Mouse (Mus musculus) granulocyte monocyte progenitor cell, adult 5-6 weeks (primary cell): Measurements from ENCODE around the gene Kif1c. TPM values are rescaled to one million over a fixed set of nuclear protein-coding genes. Genes with fewer than 3 reads are reported as not detected.
A peak's percentile ranks its signal among the peaks of the same experiment; 100 is the strongest.

ENCODE experiments used
- ATAC-seq: replicated peaks from 2 replicates; pipeline ENCODE4 v1.8.0; 2016; ENCODE audit warnings: mild to moderate bottlenecking, moderate TSS enrichment, inconsistent platforms; ENCODE audit not compliant: poor library complexity, severe bottlenecking
- total RNA-seq, 2 experiments: library from RNA; stranded (forward) in 1 of 2; stranded (reverse) in 1 of 2; fragments of 200-712, 200-1000 nt in 1 of 2; fragments of >200 nt in 1 of 2; fragmentation: Nextera tagmentation in 1 of 2; gene quantifications; 2 replicates each; pipeline ENCODE4 v1.2.3; 2014 to 2017

Gene Kif1c
- total RNA-seq, 2 experiments from 2014 or later, result 5.7 to 8.3 TPM

GRCm38 (mm10) chr11:70666687-70667086 lies 33.7 kb upstream of the Kif1c start:
- ATAC-seq, result no peak

GRCm38 (mm10) chr11:70667271-70668150 lies 32.8 kb upstream of the Kif1c start:
- peak; percentile 29 for ATAC-seq

DNA sequence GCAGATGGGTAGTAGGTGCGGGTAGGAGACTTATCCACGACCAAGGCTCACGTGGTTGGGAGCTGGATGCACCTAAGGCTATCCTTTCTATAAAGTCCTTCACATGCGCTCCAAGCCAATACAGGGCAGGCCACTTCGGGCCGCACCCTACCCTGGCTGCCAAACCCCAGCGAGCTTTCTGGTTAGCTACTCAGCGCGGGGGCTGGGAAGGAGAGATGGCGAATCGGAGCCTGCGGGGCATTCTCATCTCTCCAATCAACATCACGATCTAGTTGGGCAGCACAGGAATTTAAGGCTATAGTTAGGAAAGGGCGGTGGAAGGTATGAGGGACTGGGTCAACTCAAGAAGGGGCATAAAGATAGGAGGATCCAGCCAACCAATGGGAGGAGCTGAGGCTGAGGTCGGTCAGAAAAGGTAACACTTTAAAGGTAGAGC lies 32.0 kb upstream of the Kif1c start:
- ATAC-seq, result no peak

GRCm38 (mm10) chr11:70668771-70669505 lies 31.4 kb upstream of the Kif1c start, which contains the start of gene Spag7:
Spag7 (minus strand) TSS chr11:70669416.
- peak; percentile 75 for ATAC-seq

- peak; percentile 41 for ATAC-seq
These were observed 30.6 kb upstream of the Kif1c start for GRCm38 (mm10) chr11:70669582-70670345.

DNA sequence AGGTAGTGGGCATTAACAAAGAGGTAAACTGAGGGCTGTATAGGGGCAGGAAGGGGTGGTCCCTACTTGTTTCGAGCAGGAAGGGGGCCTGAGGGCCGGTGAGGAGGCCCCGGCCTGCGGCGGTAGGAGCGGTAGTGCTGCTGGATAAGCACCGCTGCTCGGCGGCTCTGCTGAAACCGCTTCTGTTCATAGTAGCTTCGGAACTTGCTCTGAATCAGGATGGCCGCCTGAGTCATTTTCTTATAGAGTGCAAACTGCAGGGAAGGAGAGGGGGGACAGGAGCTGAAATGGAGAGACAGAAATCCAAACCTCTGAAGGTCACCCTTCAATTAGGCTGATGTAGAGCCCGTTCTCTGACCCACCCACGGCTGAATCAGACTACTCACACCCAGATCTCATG lies 29.9 kb upstream of the Kif1c start:
- ATAC-seq, result no peak

GRCm38 (mm10) chr11:70671333-70672047 lies 28.9 kb upstream of the Kif1c start:
- no peak for ATAC-seq

DNA sequence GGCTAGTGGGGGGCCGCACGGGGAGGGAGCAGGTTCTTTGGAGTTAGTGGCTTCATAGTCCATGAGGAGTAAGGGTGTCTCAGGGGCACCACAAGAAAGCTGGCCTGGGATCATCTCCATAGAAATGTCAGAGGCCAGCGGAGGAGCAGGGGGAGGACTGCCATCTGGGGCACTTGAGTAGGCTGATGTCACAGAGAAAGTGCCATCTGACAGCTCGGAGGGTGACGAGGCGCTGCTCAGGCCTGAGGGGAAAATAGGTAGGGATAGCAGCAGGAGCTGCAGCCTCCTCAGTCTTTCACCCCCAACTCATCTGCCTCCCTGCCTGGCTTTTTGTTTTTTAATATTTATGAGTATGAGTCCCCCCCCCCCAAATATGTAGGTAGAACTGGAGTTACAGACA lies 26.3 kb upstream of the Kif1c start:
- no peak for ATAC-seq

DNA sequence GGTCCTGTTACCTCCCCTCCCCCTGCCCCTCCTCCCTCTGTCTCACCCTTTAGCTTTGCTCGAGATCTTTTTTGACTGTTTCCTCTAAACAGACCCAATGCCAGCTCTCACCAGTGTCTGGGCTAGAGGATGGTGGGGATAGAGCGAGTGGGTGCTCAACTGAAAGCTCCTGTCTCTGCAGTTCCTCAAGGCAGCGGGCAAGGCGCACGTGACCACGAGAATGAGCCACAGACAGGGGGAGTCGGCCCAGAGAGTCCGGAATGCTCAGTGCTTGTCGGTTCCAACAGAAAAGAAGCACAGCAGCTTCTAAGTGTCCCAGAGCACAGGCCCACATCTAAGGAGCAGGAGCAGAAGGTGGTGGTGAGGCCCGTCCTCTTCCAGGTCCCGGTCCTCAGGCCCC lies 25.8 kb upstream of the Kif1c start:
- peak; percentile 46 for ATAC-seq

DNA sequence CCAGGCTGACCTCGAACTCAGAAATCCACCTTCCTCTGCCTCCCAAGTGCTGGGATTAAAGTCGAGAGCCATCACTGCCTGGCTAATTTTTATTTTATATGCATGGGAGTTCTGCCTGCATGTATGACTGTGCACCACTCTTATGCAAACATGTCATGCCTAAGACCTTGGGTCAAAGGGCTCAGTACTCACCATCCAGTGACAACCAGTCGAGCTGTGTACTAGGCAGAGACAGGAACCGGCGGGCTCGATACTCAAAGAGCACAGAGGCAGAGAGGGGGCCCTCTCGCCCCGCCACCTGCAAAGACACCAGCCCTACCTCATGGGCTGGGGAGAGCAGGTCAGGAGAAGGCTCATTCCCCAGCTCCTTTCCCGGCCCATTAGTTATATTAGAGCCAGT lies 22.3 kb upstream of the Kif1c start:
- ATAC-seq, result no peak

GRCm38 (mm10) chr11:70678576-70678975 lies 21.8 kb upstream of the Kif1c start:
- no peak for ATAC-seq

GRCm38 (mm10) chr11:70679361-70679760 lies 21.0 kb upstream of the Kif1c start:
- no peak for ATAC-seq

GRCm38 (mm10) chr11:70679894-70680293 lies 20.5 kb upstream of the Kif1c start:
- peak; percentile 98 for ATAC-seq

DNA sequence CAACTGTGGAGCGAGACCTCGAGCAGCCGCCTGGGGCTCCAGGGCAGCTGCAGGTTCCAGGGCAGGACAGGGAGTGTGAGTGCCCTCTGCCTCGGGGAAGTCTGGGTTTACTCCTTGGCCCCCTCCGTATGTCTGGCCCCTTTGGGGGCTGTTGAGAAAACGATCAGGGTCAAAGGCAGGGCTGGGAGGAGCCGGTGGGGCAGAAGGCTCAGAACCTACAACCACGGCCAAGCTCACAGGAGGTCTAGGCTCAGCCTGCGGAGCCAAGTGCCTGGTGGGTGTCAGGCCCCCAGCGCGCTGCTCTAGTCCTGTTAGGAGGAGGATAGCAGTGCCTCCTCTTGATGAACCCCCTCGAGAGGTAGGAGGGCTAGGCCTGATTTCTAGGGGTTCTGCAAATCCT lies 19.2 kb upstream of the Kif1c start:
- no peak for ATAC-seq

- 0 out of 2 replicates have a peak, but pooled peaks have one; percentile 15 for ATAC-seq
These were observed 18.3 kb upstream of the Kif1c start for GRCm38 (mm10) chr11:70681897-70682581.

DNA sequence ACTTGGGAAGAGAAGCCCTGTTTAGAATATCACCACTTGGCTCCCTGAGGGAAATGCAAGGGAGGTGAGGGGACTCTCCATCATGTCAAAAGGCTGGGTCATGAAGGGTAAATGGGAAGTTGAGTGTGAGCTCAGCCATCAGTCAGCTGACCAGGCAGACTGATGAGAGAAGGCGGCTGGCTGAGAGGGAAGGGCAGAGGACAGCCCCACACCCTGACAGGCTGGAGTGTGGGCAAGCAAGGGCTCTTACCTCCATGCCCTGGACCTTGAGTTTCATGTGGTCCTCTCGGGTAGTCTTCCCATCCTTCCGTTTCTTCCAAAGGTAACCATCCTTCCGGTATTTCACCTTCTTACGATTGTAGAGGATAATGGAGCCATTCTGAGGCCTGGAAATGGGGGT lies 16.7 kb upstream of the Kif1c start:
- ATAC-seq, result no peak

DNA sequence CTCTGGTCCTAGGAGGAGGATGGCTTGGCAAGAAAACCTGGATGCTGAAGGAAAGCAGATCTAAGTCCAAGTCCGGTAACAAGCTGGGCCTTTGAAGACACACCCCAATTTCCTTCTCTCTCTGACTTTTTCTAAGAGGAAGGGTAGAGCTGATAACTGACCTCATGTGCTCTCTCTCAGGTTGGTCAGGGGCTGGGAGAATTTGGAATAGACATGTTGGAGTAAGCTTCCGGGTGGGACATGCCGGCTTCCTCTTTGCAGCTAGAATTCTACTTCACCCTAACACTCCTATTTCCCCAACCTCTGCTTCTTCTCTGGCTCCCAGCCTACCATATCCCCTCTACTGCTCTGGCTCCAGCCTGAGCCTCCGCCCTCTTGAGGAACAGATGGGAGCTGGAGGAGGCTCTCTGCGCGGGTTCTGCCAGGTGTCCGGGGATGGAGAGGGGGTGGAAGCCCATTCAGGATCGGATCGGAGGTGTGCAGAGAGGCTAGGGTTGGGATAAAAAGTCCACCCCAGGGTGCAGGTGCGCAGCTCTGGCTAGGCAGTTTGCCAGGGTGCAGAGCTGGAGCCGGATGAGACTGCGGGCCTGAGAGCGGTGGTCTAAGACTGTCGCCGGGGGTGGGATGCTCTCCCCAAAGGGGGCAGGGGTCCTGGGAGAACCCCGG lies 13.3 kb upstream of the Kif1c start:
- peak; percentile 43 for ATAC-seq

DNA sequence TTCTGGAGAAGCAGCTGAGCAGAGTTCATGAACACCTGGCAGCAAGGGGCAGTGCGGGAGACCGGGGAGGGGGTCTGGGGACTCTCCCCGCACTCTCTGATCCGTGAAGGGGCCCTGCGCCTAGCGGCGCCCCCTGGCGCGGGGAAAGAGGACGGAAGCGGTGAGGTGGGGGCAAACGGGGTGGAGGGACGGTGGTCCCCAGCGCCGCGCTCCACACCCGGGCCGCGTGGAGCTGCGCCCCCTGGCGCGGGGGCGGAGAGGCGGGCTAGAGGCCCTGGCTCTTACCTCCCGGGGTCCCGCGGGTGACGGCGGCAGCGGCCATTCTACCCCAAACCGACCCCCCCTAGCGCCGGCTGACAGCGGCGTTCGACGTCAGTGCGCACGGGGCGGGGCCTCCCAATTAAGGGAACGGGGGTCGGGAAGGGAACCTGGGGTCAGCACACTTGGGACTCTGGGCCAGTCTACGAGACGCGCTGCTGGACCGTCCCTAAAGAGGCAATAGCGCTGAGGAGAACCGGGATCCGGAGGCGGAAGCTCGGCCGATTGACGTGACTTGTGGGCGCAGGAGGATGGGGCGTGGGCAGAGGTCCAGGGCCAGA lies 12.6 kb upstream of the Kif1c start, which contains the start of gene Camta2:
TSS of gene Camta2 (minus strand) at position 505 of the 599 bp plus-strand sequence.
- ATAC-seq, result peak; percentile 92
